Mouse (Mus musculus) myocyte (in vitro differentiated cells): ENCODE measurements around the gene 1700016H13Rik. TPM values are rescaled to one million over a fixed set of nuclear protein-coding genes. Genes with fewer than 3 reads are reported as not detected.

Experiments
- H3K27me3 ChIP-seq: one replicate; pipeline ENCODE4 v1.6.1; 2011; ENCODE audit not compliant: control insufficient read depth, insufficient read depth, insufficient read length
- H3K36me3 ChIP-seq: one replicate; pipeline ENCODE4 v1.6.1; 2011; ENCODE audit not compliant: control insufficient read depth, insufficient read depth
- H3K4me2 ChIP-seq: one replicate; pipeline ENCODE4 v1.6.1; 2011; ENCODE audit warnings: low read depth, control low read depth
- H3K4me3 ChIP-seq: one replicate; pipeline ENCODE4 v1.5.1; 2011; ENCODE audit warnings: mild to moderate bottlenecking, control low read depth, moderate library complexity
- H3K79me2 ChIP-seq: one replicate; pipeline ENCODE4 v1.6.1; 2011; ENCODE audit not compliant: control insufficient read depth, insufficient read depth
- H3ac ChIP-seq: one replicate; pipeline ENCODE4 v1.6.1; 2011; ENCODE audit not compliant: control insufficient read depth, insufficient read length
- CEBPB ChIP-seq: IDR thresholded peaks from 2 replicates; pipeline ENCODE4 v1.6.1; 2011; ENCODE audit warnings: mild to moderate bottlenecking, moderate library complexity; ENCODE audit not compliant: poor library complexity, insufficient read depth, severe bottlenecking
- E2F4 ChIP-seq: IDR thresholded peaks from one replicate; pipeline ENCODE4 v1.6.1; 2011; ENCODE audit warnings: mild to moderate bottlenecking, control low read depth, moderate library complexity; ENCODE audit not compliant: insufficient read depth
- MAX ChIP-seq: IDR thresholded peaks from one replicate; pipeline ENCODE4 v1.6.1; 2011; ENCODE audit warnings: low read depth, mild to moderate bottlenecking, control low read depth
- MYOD1 ChIP-seq, 3 experiments: IDR thresholded peaks; one replicate each; pipeline ENCODE4 v1.6.1; 2011; ENCODE audit warnings: control low read depth in 2 of 3, low read depth in 2 of 3, mild to moderate bottlenecking in 2 of 3, moderate library complexity in 1 of 3; ENCODE audit not compliant: insufficient read length in 2 of 3, control insufficient read depth in 1 of 3
- MYOG ChIP-seq, 3 experiments: IDR thresholded peaks; one replicate each; pipeline ENCODE4 v1.6.1; 2011; ENCODE audit warnings: control low read depth in 2 of 3, low read depth in 2 of 3, mild to moderate bottlenecking in 2 of 3; ENCODE audit not compliant: insufficient read length in 2 of 3, control insufficient read depth in 1 of 3, insufficient read depth in 1 of 3
- POLR2A ChIP-seq: IDR thresholded peaks from one replicate; pipeline ENCODE4 v1.6.1; 2011; ENCODE audit warnings: low read depth, mild to moderate bottlenecking, control low read depth, moderate library complexity; ENCODE audit not compliant: insufficient read length
- POLR2AphosphoS2 ChIP-seq: IDR thresholded peaks from one replicate; pipeline ENCODE4 v1.6.1; 2011; ENCODE audit warnings: low read depth, control low read depth; ENCODE audit not compliant: insufficient read length
- REST ChIP-seq: IDR thresholded peaks from one replicate; pipeline ENCODE4 v1.6.1; 2011; ENCODE audit warnings: mild to moderate bottlenecking, control low read depth, moderate library complexity; ENCODE audit not compliant: insufficient read depth, insufficient read length
- SRF ChIP-seq: IDR thresholded peaks from one replicate; pipeline ENCODE4 v1.6.1; 2011; ENCODE audit warnings: low read depth; ENCODE audit not compliant: control insufficient read depth, insufficient read length
- TCF12 ChIP-seq: IDR thresholded peaks from one replicate; pipeline ENCODE4 v1.6.1; 2011; ENCODE audit warnings: mild to moderate bottlenecking, control low read depth; ENCODE audit not compliant: poor library complexity, insufficient read depth, severe bottlenecking
- TCF3 ChIP-seq: IDR thresholded peaks from one replicate; pipeline ENCODE4 v1.6.1; 2011; ENCODE audit warnings: low read depth, control low read depth; ENCODE audit not compliant: insufficient read length
- USF1 ChIP-seq: IDR thresholded peaks from one replicate; pipeline ENCODE4 v1.6.1; 2011; ENCODE audit warnings: low read depth, mild to moderate bottlenecking, control low read depth, moderate library complexity
- polyA plus RNA-seq: library from polyadenylated mRNA; unstranded; fragments of >200 nt; fragmentation: generic; extraction: Trizol; gene quantifications from one replicate; pipeline ENCODE4 v1.2.1, GENCODE M21; 2012; ENCODE audit warnings: missing spikeins

1700016H13Rik gene
- polyA plus RNA-seq, 1 experiment, result not detected

DNA sequence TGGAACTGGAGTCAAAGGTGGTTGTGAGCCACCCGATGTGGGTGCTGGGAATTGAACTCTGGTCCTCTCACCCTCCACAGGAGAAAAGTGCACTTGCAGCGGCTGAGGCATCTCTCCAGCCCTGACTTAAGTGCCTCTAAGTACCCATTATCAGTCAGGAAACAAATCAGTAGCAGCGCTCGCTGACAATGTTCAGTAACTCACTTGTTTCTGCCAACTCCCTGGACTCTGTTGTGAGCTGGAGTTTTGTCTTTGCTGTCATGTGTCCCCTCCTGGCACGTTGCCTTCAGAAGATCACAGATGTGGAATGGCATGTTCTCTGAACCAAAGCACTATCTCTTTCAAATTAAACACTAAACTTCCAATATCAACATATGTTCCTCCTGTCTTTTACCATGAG lies 33.8 kb upstream of the 1700016H13Rik start:
- Histone ChIP-seq H3K79me2 (no peaks in the 10 kb centered on the region), H3K4me3 (no peak overlapping the region), H3K36me3 (no peaks in the 10 kb centered on the region), H3K4me2 (no peak overlapping the region), H3K27me3 (no peaks in the 10 kb centered on the region), H3ac (no peak overlapping the region)
- TF ChIP-seq E2F4 (no peak), POLR2AphosphoS2 (no peak)

GRCm38 (mm10) chr5:103681824-103682223 lies 26.0 kb upstream of the 1700016H13Rik start:
- Histone ChIP-seq H3K4me2 (no peak overlapping the region), H3ac (no peak overlapping the region), H3K79me2 (no peaks in the 10 kb centered on the region), H3K27me3 (no peaks in the 10 kb centered on the region), H3K36me3 (no peaks in the 10 kb centered on the region), H3K4me3 (no peak overlapping the region)
- TF ChIP-seq SRF (no peak), TCF3 (no peak), TCF12 (no peak), MAX (no peak), USF1 (no peak), E2F4 (no peak), POLR2A (no peak), REST (no peak), MYOD1 (IDR thresholded peaks at IDR 0.05; ENCODE audit: control insufficient read depth in 1 of 3, insufficient read length in 2 of 3, low read depth in 2 of 3) (no peak), POLR2AphosphoS2 (no peak), MYOG (IDR thresholded peaks at IDR 0.05; ENCODE audit: control insufficient read depth in 1 of 3, insufficient read depth in 1 of 3, insufficient read length in 2 of 3, low read depth in 2 of 3) (no peak), CEBPB (no peak)

DNA sequence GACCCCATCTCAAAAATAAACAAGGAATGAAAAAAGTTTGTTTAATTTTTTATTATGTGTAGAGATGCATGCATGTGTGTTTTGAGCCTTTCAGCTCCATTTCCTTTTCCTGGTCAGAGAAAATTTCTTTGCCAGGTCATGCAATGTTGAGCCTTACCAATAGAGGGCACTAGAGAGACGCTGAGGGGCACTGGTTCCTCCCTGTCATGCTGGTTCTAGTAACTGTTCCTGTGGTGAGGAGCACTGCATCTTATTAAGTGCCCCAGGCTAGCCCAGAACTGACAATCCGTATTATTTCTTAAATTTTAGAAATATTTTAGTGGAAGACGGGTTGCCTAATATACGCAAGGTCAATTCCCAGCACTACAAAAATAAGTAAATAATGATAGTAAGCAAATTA lies 24.6 kb upstream of the 1700016H13Rik start:
- Histone ChIP-seq H3K4me3 (no peak overlapping the region), H3K79me2 (no peaks in the 10 kb centered on the region), H3K4me2 (no peak overlapping the region), H3K36me3 (no peaks in the 10 kb centered on the region), H3ac (no peak overlapping the region), H3K27me3 (no peaks in the 10 kb centered on the region)
- TF ChIP-seq E2F4, result no peak
- TF ChIP-seq USF1, result no peak
- no peak for TF ChIP-seq SRF
- TF ChIP-seq TCF12, result no peak
- TF ChIP-seq TCF3, result no peak
- TF ChIP-seq POLR2AphosphoS2, result no peak
- TF ChIP-seq MYOG (IDR thresholded peaks at IDR 0.05; ENCODE audit: control insufficient read depth in 1 of 3, insufficient read depth in 1 of 3, insufficient read length in 2 of 3, low read depth in 2 of 3), result no peak
- no peak for TF ChIP-seq MAX
- TF ChIP-seq MYOD1 (IDR thresholded peaks at IDR 0.05; ENCODE audit: control insufficient read depth in 1 of 3, insufficient read length in 2 of 3, low read depth in 2 of 3), result no peak
- TF ChIP-seq POLR2A, result no peak
- no peak for TF ChIP-seq CEBPB
- no peak for TF ChIP-seq REST

DNA sequence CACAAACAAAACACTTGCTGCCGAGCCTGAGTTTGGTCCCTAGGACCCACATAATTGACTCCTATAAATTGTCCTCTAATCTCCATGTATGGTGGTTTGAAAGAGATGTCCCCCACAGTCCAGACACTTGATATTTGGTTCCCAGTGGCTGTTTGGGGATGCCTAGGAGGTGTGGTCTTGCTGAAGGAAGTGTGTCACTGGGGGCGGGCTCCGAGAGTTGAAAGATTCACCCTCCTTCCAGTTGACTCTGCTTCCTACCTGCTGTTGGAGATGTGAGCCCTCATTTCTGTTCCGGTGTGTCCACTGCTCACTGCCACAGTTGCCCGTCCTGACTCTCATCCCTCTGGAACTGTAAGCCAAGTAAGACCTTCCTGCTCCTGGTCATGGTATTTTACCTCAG lies 23.2 kb upstream of the 1700016H13Rik start:
- TF ChIP-seq TCF3 (no peak), TCF12 (no peak), MYOG (IDR thresholded peaks at IDR 0.05; ENCODE audit: control insufficient read depth in 1 of 3, insufficient read depth in 1 of 3, insufficient read length in 2 of 3, low read depth in 2 of 3) (no peak), REST (no peak), SRF (no peak), USF1 (no peak), E2F4 (no peak), POLR2A (no peak)
- Histone ChIP-seq H3K79me2 (no peaks in the 10 kb centered on the region), H3K36me3 (no peaks in the 10 kb centered on the region), H3K27me3 (peaks cover under 1% of the 10 kb centered on the region), H3ac (no peak overlapping the region), H3K4me2 (no peak overlapping the region), H3K4me3 (no peak overlapping the region)

- Histone ChIP-seq H3K36me3 (no peaks in the 10 kb centered on the region), H3K27me3 (peaks cover 5% of the 10 kb centered on the region), H3ac (no peak overlapping the region), H3K4me3 (no peak overlapping the region), H3K4me2 (no peak overlapping the region), H3K79me2 (no peaks in the 10 kb centered on the region)
- TF ChIP-seq E2F4, result no peak
- no peak for TF ChIP-seq MAX
- TF ChIP-seq CEBPB, result no peak
- TF ChIP-seq POLR2AphosphoS2, result no peak
- TF ChIP-seq USF1, result no peak
- no peak for TF ChIP-seq TCF3
- TF ChIP-seq TCF12, result no peak
- TF ChIP-seq MYOG (IDR thresholded peaks at IDR 0.05; ENCODE audit: control insufficient read depth in 1 of 3, insufficient read depth in 1 of 3, insufficient read length in 2 of 3, low read depth in 2 of 3), result no peak
- no peak for TF ChIP-seq POLR2A
- TF ChIP-seq MYOD1 (IDR thresholded peaks at IDR 0.05; ENCODE audit: control insufficient read depth in 1 of 3, insufficient read length in 2 of 3, low read depth in 2 of 3), result no peak
- TF ChIP-seq REST, result no peak
- no peak for TF ChIP-seq SRF
Observed at GRCm38 (mm10) chr5:103677894-103678293, 22.1 kb upstream of the 1700016H13Rik start.
